Mouse (Mus musculus): ENCODE measurements at regions not wholly inside any gene's neighbourhood (a gene's known extent, or its start where the extent isn't known, plus 50 kb on each side); places are given as distances from the start of the nearest gene placed in this dataset.

GRCm38 (mm10) chr12:26653781-26654180 lies 184.8 kb downstream of the Cmpk2 start:
- Histone ChIP-seq H3K36me3 (replicated peaks) (no peaks in the 10 kb centered on the region), H3K9me3 (replicated peaks) (peaks cover 33% of the 10 kb centered on the region), H3K27me3 (ENCODE audit: insufficient read depth, low read length) (no peaks in the 10 kb centered on the region), H3K4me1 (ENCODE audit: insufficient read depth, low read depth, low read length) (no peaks in the 10 kb centered on the region), H3K4me3 (ENCODE audit: low read depth, low read length) (no peak overlapping the region)
- no peak for ATAC-seq (ENCODE audit: extremely low read depth, insufficient number of reproducible peaks, low FRiP score, poor library complexity, severe bottlenecking)
- TF ChIP-seq POLR2AphosphoS5 (IDR thresholded peaks at IDR 0.05; ENCODE audit: insufficient replicate concordance, low read depth, low read length) (no peak), TAL1 (conservative IDR thresholded peaks at IDR 0.05; ENCODE audit: low read depth, low read length) (no peak), GATA1 (IDR thresholded peaks at IDR 0.05; ENCODE audit: borderline replicate concordance, low read length) (no peak), CTCF (IDR thresholded peaks at IDR 0.05; ENCODE audit: low read depth, low read length) (no peak), GATA2 (IDR thresholded peaks at IDR 0.05; ENCODE audit: borderline replicate concordance, low read depth, low read length) (no peak)
- DNase-seq (ENCODE audit: low spot score) = no peak

- no peak for TF ChIP-seq CTCF (IDR thresholded peaks at IDR 0.05; ENCODE audit: low read depth, low read length)
- TF ChIP-seq TAL1 (conservative IDR thresholded peaks at IDR 0.05; ENCODE audit: low read depth, low read length) = no peak
- H3K4me3 ChIP-seq (ENCODE audit: low read depth, low read length) = no peak overlapping the region
- no peaks in the 10 kb centered on the region for H3K4me1 ChIP-seq (ENCODE audit: insufficient read depth, low read depth, low read length)
- no peak for ATAC-seq (ENCODE audit: extremely low read depth, insufficient number of reproducible peaks, low FRiP score, poor library complexity, severe bottlenecking)
- H3K36me3 ChIP-seq (replicated peaks) = no peaks in the 10 kb centered on the region
- H3K27me3 ChIP-seq (ENCODE audit: insufficient read depth, low read length) = no peaks in the 10 kb centered on the region
- H3K9me3 ChIP-seq (replicated peaks) = peaks cover 11% of the 10 kb centered on the region
- DNase-seq (ENCODE audit: low spot score) = no peak
Observed at GRCm38 (mm10) chr12:26646141-26646540, 177.1 kb downstream of the Cmpk2 start.

GRCm38 (mm10) chr12:26635665-26636241 lies 166.7 kb downstream of the Cmpk2 start:
- TF ChIP-seq GATA1 (IDR thresholded peaks at IDR 0.05; ENCODE audit: borderline replicate concordance, low read length) = no peak
- no peak for TF ChIP-seq TAL1 (conservative IDR thresholded peaks at IDR 0.05; ENCODE audit: low read depth, low read length)
- no peak for TF ChIP-seq GATA2 (IDR thresholded peaks at IDR 0.05; ENCODE audit: borderline replicate concordance, low read depth, low read length)
- TF ChIP-seq POLR2AphosphoS5 (IDR thresholded peaks at IDR 0.05; ENCODE audit: insufficient replicate concordance, low read depth, low read length) = no peak
- TF ChIP-seq CTCF (IDR thresholded peaks at IDR 0.05; ENCODE audit: low read depth, low read length) = no peak
- no peaks in the 10 kb centered on the region for H3K4me1 ChIP-seq (ENCODE audit: insufficient read depth, low read depth, low read length)
- ATAC-seq (ENCODE audit: extremely low read depth, insufficient number of reproducible peaks, low FRiP score, poor library complexity, severe bottlenecking) (no peak), DNase-seq (ENCODE audit: low spot score) (no peak)
- H3K36me3 ChIP-seq (replicated peaks) = no peaks in the 10 kb centered on the region
- no peaks in the 10 kb centered on the region for H3K27me3 ChIP-seq (ENCODE audit: insufficient read depth, low read length)
- peaks cover 32% of the 10 kb centered on the region for H3K9me3 ChIP-seq (replicated peaks)
- H3K4me3 ChIP-seq (ENCODE audit: low read depth, low read length) = no peak overlapping the region

- Histone ChIP-seq H3K9me3 (replicated peaks) (peaks cover 32% of the 10 kb centered on the region), H3K27me3 (ENCODE audit: insufficient read depth, low read length) (no peaks in the 10 kb centered on the region), H3K36me3 (replicated peaks) (no peaks in the 10 kb centered on the region), H3K4me1 (ENCODE audit: insufficient read depth, low read depth, low read length) (no peaks in the 10 kb centered on the region), H3K4me3 (ENCODE audit: low read depth, low read length) (no peak overlapping the region)
- ATAC-seq (ENCODE audit: extremely low read depth, insufficient number of reproducible peaks, low FRiP score, poor library complexity, severe bottlenecking) (no peak), DNase-seq (ENCODE audit: low spot score) (no peak)
- TF ChIP-seq POLR2AphosphoS5 (IDR thresholded peaks at IDR 0.05; ENCODE audit: insufficient replicate concordance, low read depth, low read length) = no peak
- no peak for TF ChIP-seq CTCF (IDR thresholded peaks at IDR 0.05; ENCODE audit: low read depth, low read length)
- no peak for TF ChIP-seq TAL1 (conservative IDR thresholded peaks at IDR 0.05; ENCODE audit: low read depth, low read length)
- no peak for TF ChIP-seq GATA2 (IDR thresholded peaks at IDR 0.05; ENCODE audit: borderline replicate concordance, low read depth, low read length)
- TF ChIP-seq GATA1 (IDR thresholded peaks at IDR 0.05; ENCODE audit: borderline replicate concordance, low read length) = no peak
Observed at GRCm38 (mm10) chr12:26635253-26635652, 166.2 kb downstream of the Cmpk2 start.

- H3K9me3 ChIP-seq (replicated peaks) = peaks cover 28% of the 10 kb centered on the region
- no peak for ATAC-seq (ENCODE audit: extremely low read depth, insufficient number of reproducible peaks, low FRiP score, poor library complexity, severe bottlenecking)
Observed at GRCm38 (mm10) chr12:26631795-26632122, 162.8 kb downstream of the Cmpk2 start.

GRCm38 (mm10) chr12:26631111-26631794 lies 162.2 kb downstream of the Cmpk2 start:
- Histone ChIP-seq H3K4me3 (ENCODE audit: low read depth, low read length) (no peak overlapping the region), H3K4me1 (ENCODE audit: insufficient read depth, low read depth, low read length) (no peaks in the 10 kb centered on the region), H3K36me3 (replicated peaks) (no peaks in the 10 kb centered on the region), H3K27me3 (ENCODE audit: insufficient read depth, low read length) (no peaks in the 10 kb centered on the region), H3K9me3 (replicated peaks) (peaks cover 26% of the 10 kb centered on the region)
- TF ChIP-seq POLR2AphosphoS5 (IDR thresholded peaks at IDR 0.05; ENCODE audit: insufficient replicate concordance, low read depth, low read length) (no peak), GATA1 (IDR thresholded peaks at IDR 0.05; ENCODE audit: borderline replicate concordance, low read length) (no peak), CTCF (IDR thresholded peaks at IDR 0.05; ENCODE audit: low read depth, low read length) (no peak), GATA2 (IDR thresholded peaks at IDR 0.05; ENCODE audit: borderline replicate concordance, low read depth, low read length) (no peak), TAL1 (conservative IDR thresholded peaks at IDR 0.05; ENCODE audit: low read depth, low read length) (no peak)
- ATAC-seq (ENCODE audit: extremely low read depth, insufficient number of reproducible peaks, low FRiP score, poor library complexity, severe bottlenecking) (no peak), DNase-seq (ENCODE audit: low spot score) (no peak)

More at GRCm38 (mm10) chr12:26631795-26632122, 162.8 kb downstream of the Cmpk2 start:
- Histone ChIP-seq H3K4me1 (ENCODE audit: insufficient read depth, low read depth, low read length) (no peaks in the 10 kb centered on the region), H3K4me3 (ENCODE audit: low read depth, low read length) (no peak overlapping the region), H3K36me3 (replicated peaks) (no peaks in the 10 kb centered on the region), H3K27me3 (ENCODE audit: insufficient read depth, low read length) (no peaks in the 10 kb centered on the region)
- TF ChIP-seq TAL1 (conservative IDR thresholded peaks at IDR 0.05; ENCODE audit: low read depth, low read length) = no peak
- no peak for TF ChIP-seq GATA1 (IDR thresholded peaks at IDR 0.05; ENCODE audit: borderline replicate concordance, low read length)
- TF ChIP-seq GATA2 (IDR thresholded peaks at IDR 0.05; ENCODE audit: borderline replicate concordance, low read depth, low read length) = no peak
- TF ChIP-seq POLR2AphosphoS5 (IDR thresholded peaks at IDR 0.05; ENCODE audit: insufficient replicate concordance, low read depth, low read length) = no peak
- no peak for TF ChIP-seq CTCF (IDR thresholded peaks at IDR 0.05; ENCODE audit: low read depth, low read length)
- DNase-seq (ENCODE audit: low spot score) = no peak
